Mouse (Mus musculus) Patski (cell line): ENCODE results near the gene Comp. TPM values are rescaled to one million over a fixed set of nuclear protein-coding genes. Genes with fewer than 3 reads are reported as not detected.

Experiments used
- ATAC-seq: fragments of 100-300 bp; one replicate; pipeline ENCODE4 v1.8.0; 2021
- CTCF ChIA-PET: fragments of 350-600 bp; sonication (Branson Sonifier 250); formaldehyde crosslinking; loops from one replicate; lab custom pipeline; 2022; ENCODE audit warnings: inconsistent platforms; lab: Charles Lee
- POLR2A ChIA-PET: fragments of 350-600 bp; sonication (Branson Sonifier 250); formaldehyde crosslinking; loops from one replicate; lab custom pipeline; 2022; ENCODE audit warnings: antibody characterized with exemption, inconsistent platforms; lab: Charles Lee
- DNase-seq: peaks from one replicate; pipeline ENCODE4 v3.0.0-alpha.2; 2011; ENCODE audit warnings: low read depth, low spot score
- H3K27me3 ChIP-seq: fragments of 371-371 bp; one replicate; pipeline ENCODE4 v1.5.1; 2021
- CTCF ChIP-seq: fragments of 100-300 bp; IDR thresholded peaks from one replicate; pipeline ENCODE4 v1.5.1; 2021
- in situ Hi-C: fragments of 300-500 bp; cut with MboI; formaldehyde crosslinking; loops from 3 replicates; pipeline ENCODE4 v1.11.1; 2018; ENCODE audit warnings: low pct_unique_long_range_greater_than_20kb, mixed read lengths
- polyA plus RNA-seq: library from polyadenylated mRNA; unstranded; gene quantifications from one replicate; pipeline ENCODE4 v1.2.3, GENCODE M21; 2021

Gene Comp
- polyA plus RNA-seq, 1 experiment from 2014 or later = 0.36 TPM

DNA sequence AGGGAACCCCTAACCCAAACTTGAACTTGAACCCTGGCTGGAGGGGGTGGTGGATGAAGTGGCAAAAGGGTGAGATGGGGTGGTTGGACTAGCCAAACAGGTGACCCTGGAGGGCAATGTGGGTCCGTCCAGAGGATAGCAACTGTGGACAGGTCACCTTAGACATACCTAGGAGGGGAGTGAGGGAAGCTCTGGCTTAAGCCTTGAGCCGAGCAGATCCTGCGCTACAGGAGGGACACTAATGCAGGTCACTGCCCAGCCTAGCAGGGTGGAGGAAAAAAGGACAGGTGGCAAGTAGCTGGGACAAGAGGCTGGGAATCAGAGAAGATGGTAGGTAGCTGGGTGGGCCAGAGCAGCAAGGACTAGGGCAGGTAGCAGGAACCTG, 21.4 kb upstream of the Comp start:
- no peak for TF ChIP-seq CTCF
- DNase-seq = no peak
- CTCF ChIA-PET = interaction anchor here (1.6 to 1.8 kb wide), 2 partner anchors 10 to 154 kb away, joined by 7 to 8 read pairs; partner anchors contain the start of gene Rex1bd
- no peak for ATAC-seq
- H3K27me3 ChIP-seq = no peaks in the 10 kb centered on the region
- in situ Hi-C loops = no loop called here
- POLR2A ChIA-PET = interaction anchor here (0.7 to 2.3 kb wide), 7 partner anchors 14 to 499 kb away, joined by 3 to 8 read pairs (median 4); partner anchors contain the start of gene Comp

DNA sequence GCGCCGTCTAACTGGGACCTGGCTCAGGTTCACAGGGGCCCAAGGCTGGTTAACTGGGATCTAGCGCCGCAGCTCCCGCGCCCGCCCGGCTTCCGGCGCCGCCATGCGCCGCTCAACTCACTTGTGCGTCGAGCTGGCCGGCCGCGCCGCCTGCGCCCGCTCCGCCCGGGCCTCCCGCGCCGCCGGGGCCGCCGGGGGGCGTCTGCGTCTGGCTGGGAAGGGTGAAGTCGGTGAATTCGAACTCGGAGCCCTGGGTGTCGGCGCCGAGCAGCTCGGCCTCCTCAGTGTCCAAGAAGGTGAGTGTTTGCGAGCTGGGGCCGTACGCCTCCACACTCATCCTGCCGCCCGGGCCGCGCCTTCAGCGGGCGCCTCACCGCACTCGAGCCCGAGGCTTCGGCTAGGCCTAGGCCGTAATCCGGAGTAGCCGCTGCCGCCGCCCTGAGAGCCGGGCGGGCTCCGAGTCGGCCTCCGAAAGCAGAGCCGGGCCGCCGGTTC, 20.7 kb upstream of the Comp start:
- POLR2A ChIA-PET = interaction anchor here (0.7 to 2.3 kb wide), 11 partner anchors 9 to 498 kb away, joined by 3 to 8 read pairs (median 3); partner anchors contain the start of gene Comp
- DNase-seq = no peak
- no peak for ATAC-seq
- no peaks in the 10 kb centered on the region for H3K27me3 ChIP-seq
- in situ Hi-C loops = no loop called here
- no peak for TF ChIP-seq CTCF
- CTCF ChIA-PET = interaction anchor here (1.1 to 1.8 kb wide), 4 partner anchors 8 to 154 kb away, joined by 3 to 8 read pairs (median 6); partner anchors contain the start of gene Rex1bd

GRCm38 (mm10) chr8:70353194-70353817, 20.1 kb upstream of the Comp start, which contains the start of gene Upf1:
TSS of gene Upf1 (minus strand) at chr8:70353278.
- ATAC-seq (peak; percentile 65), DNase-seq (peak; percentile 83)
- ChIA-PET POLR2A (interaction anchor here (0.8 to 2.3 kb wide), 9 partner anchors 10 to 256 kb away, joined by 3 to 8 read pairs (median 3); partner anchors contain the start of gene Comp), CTCF (interaction anchor here (1.1 to 1.8 kb wide), 5 partner anchors 9 to 153 kb away, joined by 3 to 8 read pairs (median 5); partner anchors contain the start of gene Rex1bd)
- no peak for TF ChIP-seq CTCF
- in situ Hi-C loops = no loop called here
- H3K27me3 ChIP-seq = no peaks in the 10 kb centered on the region

DNA sequence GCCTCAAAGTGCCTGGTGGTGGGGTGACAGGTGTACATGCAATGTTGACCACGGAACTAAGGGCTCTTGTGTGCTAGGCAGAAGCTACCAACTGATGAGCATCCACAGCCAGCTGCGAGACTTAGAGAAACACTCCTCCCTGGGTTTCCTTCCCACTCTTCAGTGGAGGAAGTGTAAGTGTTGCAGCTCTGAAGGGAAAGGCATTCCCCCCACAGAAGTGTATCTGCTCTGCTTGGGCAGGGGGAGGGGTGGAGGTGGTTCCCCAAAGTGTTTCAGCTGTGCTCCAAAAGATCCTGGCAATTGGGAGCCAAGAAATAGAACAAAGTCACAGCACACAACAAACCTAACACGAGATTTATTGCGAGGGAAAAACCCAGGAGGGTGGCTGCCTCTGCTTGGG, 19.4 kb upstream of the Comp start:
- TF ChIP-seq CTCF = no peak
- ATAC-seq (no peak), DNase-seq (no peak)
- ChIA-PET POLR2A (interaction anchor here (1.3 to 2.3 kb wide), 2 partner anchors 10 to 18 kb away, joined by 3 to 8 read pairs; no protein-coding TSS in a partner anchor), CTCF (interaction anchor here (1.1 to 1.8 kb wide), 3 partner anchors 10 to 152 kb away, joined by 3 to 7 read pairs (median 3); partner anchors contain the start of gene Rex1bd)
- H3K27me3 ChIP-seq = no peaks in the 10 kb centered on the region
- in situ Hi-C loops = no loop called here

GRCm38 (mm10) chr8:70356111-70356510, 17.2 kb upstream of the Comp start:
- ChIA-PET POLR2A (no interaction called here), CTCF (no interaction called here)
- in situ Hi-C loops = no loop called here
- no peak for DNase-seq
- TF ChIP-seq CTCF = no peak
- H3K27me3 ChIP-seq = no peaks in the 10 kb centered on the region
- ATAC-seq = no peak

DNA sequence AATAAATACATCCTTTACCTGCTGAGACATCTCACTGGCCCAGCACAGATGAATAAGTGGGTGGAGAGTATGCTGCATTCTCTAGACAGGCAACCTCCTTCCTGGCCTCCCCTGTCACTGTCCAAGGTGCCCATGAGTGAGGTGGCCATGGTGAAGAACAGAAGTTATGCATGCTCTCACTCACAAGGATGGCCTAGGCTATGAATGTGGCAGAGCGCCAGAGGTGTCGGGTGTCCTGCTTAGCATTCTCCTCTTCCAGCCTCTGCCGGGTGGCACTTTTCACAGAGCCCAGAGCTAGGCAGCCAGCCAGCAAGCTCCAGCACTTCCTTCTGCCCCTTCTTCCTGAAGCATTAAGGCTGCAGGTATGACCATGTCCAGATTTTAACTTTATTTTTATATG, 13.9 kb upstream of the Comp start:
- no peak for TF ChIP-seq CTCF
- peak; percentile 46 for DNase-seq
- POLR2A ChIA-PET = no interaction called here
- CTCF ChIA-PET = no interaction called here
- in situ Hi-C loops = no loop called here
- ATAC-seq = peak; percentile 66
- H3K27me3 ChIP-seq = no peaks in the 10 kb centered on the region

DNA sequence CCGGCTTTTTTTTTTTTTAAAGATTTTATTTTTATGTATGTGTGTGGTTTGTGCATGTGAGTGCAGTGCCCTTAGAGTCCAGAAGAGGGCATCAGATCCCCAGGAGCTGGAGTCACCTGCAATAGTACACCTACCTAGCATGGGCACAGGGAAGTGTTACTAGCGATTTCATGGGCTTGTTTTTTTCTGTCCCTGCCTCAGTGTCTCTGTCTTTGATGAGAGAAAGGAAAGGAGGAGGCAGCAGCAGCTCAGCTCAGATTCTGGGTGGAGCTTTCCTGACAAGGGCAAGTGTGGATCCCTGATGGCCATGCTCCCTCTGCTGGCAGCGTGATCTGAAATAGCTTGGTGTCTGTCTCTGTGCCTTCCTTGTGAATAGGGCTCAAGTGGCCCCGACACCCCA, 12.6 kb upstream of the Comp start:
- H3K27me3 ChIP-seq = no peaks in the 10 kb centered on the region
- in situ Hi-C loops = no loop called here
- CTCF ChIA-PET = no interaction called here
- no peak for TF ChIP-seq CTCF
- ATAC-seq = no peak
- DNase-seq = no peak
- POLR2A ChIA-PET = no interaction called here

DNA sequence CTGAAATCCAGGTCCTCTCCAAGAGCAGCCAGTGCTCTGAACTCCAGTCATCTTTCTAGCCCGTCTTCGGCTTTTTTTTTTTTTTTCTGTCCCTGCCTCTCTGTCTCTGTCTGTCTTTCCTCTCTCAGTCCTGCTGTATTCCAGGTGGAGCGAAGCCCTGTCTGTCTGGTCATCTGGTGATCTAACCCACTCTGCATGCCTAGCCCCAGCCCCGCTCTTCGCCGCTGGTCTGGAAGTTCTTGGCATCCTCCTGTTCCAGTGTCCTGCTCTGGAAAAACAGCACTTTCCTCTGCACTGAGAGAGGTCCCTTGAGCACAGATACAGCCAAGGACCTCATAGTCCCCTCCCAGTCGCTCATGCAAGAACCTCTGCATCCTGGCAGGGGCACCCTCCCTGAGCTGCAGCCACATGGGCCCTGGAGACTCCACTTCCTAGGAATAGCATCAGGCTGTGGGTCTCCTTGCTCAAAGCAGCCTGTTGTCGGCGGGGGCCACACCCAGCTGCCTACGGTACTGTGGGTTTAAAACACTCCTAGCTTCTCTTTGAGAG, 11.8 kb upstream of the Comp start:
- ChIA-PET CTCF (interaction anchor here (1.0 kb wide), 1 partner anchor 9 kb away, joined by 8 read pairs; the partner anchor contains the start of gene Upf1), POLR2A (no interaction called here)
- no peak for ATAC-seq
- in situ Hi-C loops = no loop called here
- no peak for DNase-seq
- TF ChIP-seq CTCF = no peak
- no peaks in the 10 kb centered on the region for H3K27me3 ChIP-seq

- ChIA-PET POLR2A (interaction anchor here (0.7 to 1.3 kb wide), 3 partner anchors 9 to 11 kb away, joined by 3 to 6 read pairs (median 3); partner anchors contain the start of gene Upf1), CTCF (interaction anchor here (0.9 kb wide), 1 partner anchor 10 kb away, joined by 3 read pairs; the partner anchor contains the start of gene Upf1)
- ATAC-seq (no peak), DNase-seq (no peak)
- no peaks in the 10 kb centered on the region for H3K27me3 ChIP-seq
- in situ Hi-C loops = no loop called here
- TF ChIP-seq CTCF = no peak
Observed at GRCm38 (mm10) chr8:70364066-70364465, 9.3 kb upstream of the Comp start.

GRCm38 (mm10) chr8:70366588-70366987, 6.8 kb upstream of the Comp start:
- H3K27me3 ChIP-seq = no peaks in the 10 kb centered on the region
- no peak for TF ChIP-seq CTCF
- ChIA-PET CTCF (interaction anchor here (1.5 kb wide), 1 partner anchor 17 kb away, joined by 3 read pairs; no protein-coding TSS in a partner anchor), POLR2A (interaction anchor here (1.0 kb wide), 1 partner anchor 14 kb away, joined by 4 read pairs; the partner anchor contains the start of gene Upf1)
- in situ Hi-C loops = no loop called here
- DNase-seq (no peak), ATAC-seq (no peak)
